Mouse (Mus musculus): Measurements from ENCODE around the gene Gm21836.
"Not testable (repeated sequence)": the region's sequence is repeated elsewhere in the genome, so short reads cannot be mapped to it uniquely, and the experiment has no call there.

Gene Gm21836

GRCm38 (mm10) chr9:124493693-124494092 lies at the start of gene Gm21836:
Gene Gm21836 (minus strand): TSS chr9:124493793.
- DNase-seq (ENCODE audit: low spot score): not testable (repeated sequence)

DNA sequence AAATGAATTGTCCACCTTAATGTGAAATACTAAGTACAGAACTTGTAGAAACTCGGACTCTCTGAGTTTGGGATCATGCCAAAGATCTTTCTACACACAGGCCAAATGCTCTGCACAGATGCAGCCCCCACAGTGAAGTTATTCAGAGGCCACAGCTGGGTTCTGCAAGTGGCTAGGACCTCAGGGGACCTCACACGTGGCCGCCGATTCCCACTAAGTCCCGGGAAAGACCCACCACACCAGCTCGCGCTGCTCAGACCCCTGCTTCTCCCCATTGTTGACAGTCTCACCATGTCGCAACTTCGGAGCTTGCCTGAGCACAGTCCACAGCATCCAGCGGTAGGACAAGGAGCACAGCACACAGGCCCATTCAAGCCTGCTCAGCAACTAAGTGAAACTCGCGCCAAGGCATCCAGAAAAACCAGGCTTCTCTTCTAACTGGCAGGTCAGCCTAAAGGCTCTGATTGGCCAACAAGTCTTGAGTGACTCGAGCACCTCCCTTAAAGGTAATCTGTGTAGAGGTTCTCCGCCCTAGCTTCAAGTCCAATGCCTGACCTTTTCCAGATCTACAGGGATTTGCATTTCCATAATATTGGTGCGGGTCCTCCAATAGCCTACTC lies 13.1 kb downstream of the Gm21836 start:
- DNase-seq (ENCODE audit: low spot score): not testable (repeated sequence)

GRCm38 (mm10) chr9:124478081-124478480 lies 15.5 kb downstream of the Gm21836 start:
- DNase-seq (ENCODE audit: low spot score): no peak

GRCm38 (mm10) chr9:124476096-124476902 lies 17.3 kb downstream of the Gm21836 start, which contains the start of gene Ppp2r3d:
Gene Ppp2r3d (minus strand): TSS chr9:124476898.
- DNase-seq (ENCODE audit: low spot score): no peak

- DNase-seq (ENCODE audit: low spot score): peak; percentile 9
Observed at GRCm38 (mm10) chr9:124475689-124476088, 17.9 kb downstream of the Gm21836 start.

DNA sequence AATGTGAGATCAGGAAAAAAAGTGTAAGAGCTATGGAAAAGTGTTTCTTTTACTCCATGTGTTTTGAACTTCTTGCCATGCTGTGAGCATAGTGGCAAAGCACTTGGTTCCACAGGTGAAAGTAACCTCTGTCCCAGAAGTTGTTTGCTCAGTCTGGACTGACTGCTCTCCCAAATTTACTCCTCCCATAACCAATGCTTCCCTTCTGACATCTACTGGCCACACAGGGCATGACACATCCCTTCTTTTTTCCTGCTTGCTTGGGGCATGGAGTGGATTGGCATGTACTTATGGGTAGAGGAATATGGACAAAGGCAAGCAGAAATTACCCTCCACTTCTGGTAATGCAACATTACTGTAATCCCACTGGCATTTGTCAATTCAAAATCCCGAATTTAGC lies 37.0 kb downstream of the Gm21836 start:
- peak; percentile 68 for DNase-seq (ENCODE audit: low spot score)

Data from embryo, embryonic 10 days (tissue).